Mouse (Mus musculus) forebrain, embryonic 11.5 days (tissue): ENCODE measurements around the gene Urah. TPM values are rescaled to one million over a fixed set of nuclear protein-coding genes. Genes with fewer than 3 reads are reported as not detected.

Source experiments
- ATAC-seq: fragments of 200-750 bp; cut with Nextera tagmentation; replicated peaks from 2 replicates; pipeline ENCODE4 v1.8.0; 2017; ENCODE audit warnings: moderate TSS enrichment; ENCODE audit not compliant: low FRiP score
- DNase-seq: peaks from one replicate; pipeline ENCODE4 v3.0.0-alpha.2; 2017; ENCODE audit warnings: low spot score
- H3K27ac ChIP-seq: fragments of 300-500 bp; sonication (generic); 2 replicates; pipeline ENCODE4 v1.5.1; 2014; ENCODE audit warnings: low read depth, low read length
- H3K27me3 ChIP-seq: fragments of 300-500 bp; sonication (generic); 2 replicates; pipeline ENCODE4 v1.6.1; 2014; ENCODE audit warnings: mild to moderate bottlenecking, low read length, mixed read lengths; ENCODE audit not compliant: control insufficient read depth, insufficient read depth
- H3K36me3 ChIP-seq: fragments of 300-500 bp; sonication (generic); 2 replicates; pipeline ENCODE4 v1.6.1; 2014; ENCODE audit warnings: mild to moderate bottlenecking, low read length, moderate library complexity, mixed read lengths; ENCODE audit not compliant: control insufficient read depth, insufficient read depth
- H3K4me1 ChIP-seq: fragments of 300-500 bp; sonication (generic); replicated peaks from 2 replicates; pipeline ENCODE4 v1.6.1; 2014; ENCODE audit warnings: low read length, mixed read lengths; ENCODE audit not compliant: control insufficient read depth, insufficient read depth
- H3K4me2 ChIP-seq: fragments of 300-500 bp; sonication (generic); 2 replicates; pipeline ENCODE4 v1.6.1; 2014; ENCODE audit warnings: low read depth, mild to moderate bottlenecking, low read length, moderate library complexity, mixed read lengths; ENCODE audit not compliant: severe bottlenecking
- H3K4me3 ChIP-seq: fragments of 300-500 bp; sonication (generic); 2 replicates; pipeline ENCODE4 v1.5.1; 2014; ENCODE audit warnings: low read depth, low read length
- H3K9ac ChIP-seq: fragments of 300-500 bp; sonication (generic); 2 replicates; pipeline ENCODE4 v1.6.1; 2014; ENCODE audit warnings: low read length
- H3K9me3 ChIP-seq: fragments of 300-500 bp; sonication (generic); 2 replicates; pipeline ENCODE4 v1.6.1; 2016; ENCODE audit warnings: low read length, mixed read lengths; ENCODE audit not compliant: control insufficient read depth
- WGBS: fragments of 180-500 bp; shearing (Covaris S2); extraction: QIAGEN DNeasy Blood & Tissue Kit; methylation state at CpG from one replicate; pipeline ENCODE4 v1.1.7; 2014; 5-methylcytosine and 5-hydroxymethylcytosine counted together
- polyA plus RNA-seq: library from polyadenylated mRNA; unstranded; fragments of >200 nt; fragmentation: Nextera tagmentation; extraction: Ambion mirVana; gene quantifications from 2 replicates; pipeline ENCODE4 v1.2.1, GENCODE M21; 2014

Urah gene
- polyA plus RNA-seq, 1 experiment from 2014 or later: 0.48 TPM

DNA sequence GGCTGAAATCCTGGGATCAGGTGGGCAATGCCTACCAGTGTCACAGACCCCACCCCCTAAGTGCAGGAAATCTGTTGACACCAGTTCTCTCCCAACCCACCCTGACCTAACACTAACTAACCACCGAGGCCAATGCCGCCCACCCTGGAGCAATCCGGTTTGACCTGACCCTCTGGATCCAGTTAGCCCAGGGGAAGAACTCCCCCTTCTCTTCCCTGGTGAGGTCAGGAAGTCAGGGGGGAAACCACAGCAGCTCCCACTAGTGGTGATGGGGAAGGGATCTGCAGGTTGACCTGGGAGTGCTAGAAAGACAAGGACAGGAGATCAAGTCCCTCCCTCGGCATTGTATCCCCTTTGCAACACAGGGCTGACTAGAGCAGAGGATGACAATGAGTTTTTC, 10.9 kb downstream of the Urah start:
- DNase-seq: peak; percentile 48
- no peak for ATAC-seq

DNA sequence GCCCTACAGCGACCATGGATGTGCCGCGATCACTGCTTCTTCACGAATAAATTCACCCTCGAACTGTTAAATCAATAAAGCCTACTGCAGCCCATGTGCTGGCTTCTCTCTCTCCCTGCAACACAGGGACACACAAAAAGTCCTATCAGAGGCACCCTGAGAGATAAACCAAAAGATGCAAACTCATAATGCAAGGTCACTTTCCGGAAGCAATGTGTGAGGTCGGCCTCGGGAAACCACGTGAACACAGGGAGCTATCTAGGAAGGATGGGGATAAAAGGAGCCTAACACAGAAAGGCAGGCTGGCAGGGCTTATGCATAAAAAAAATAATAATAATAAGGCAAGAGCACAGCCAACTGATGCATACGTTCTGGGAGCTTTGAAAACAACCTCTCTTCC, 11.9 kb downstream of the Urah start:
- H3K27ac ChIP-seq: no peak overlapping the region
- no peaks in the 10 kb centered on the region for H3K27me3 ChIP-seq
- no peak for DNase-seq
- H3K9ac ChIP-seq: no peak overlapping the region
- WGBS: 86% methylated on average over 10 of the region's 10 CpGs
- no peak for ATAC-seq
- H3K9me3 ChIP-seq: no peaks in the 10 kb centered on the region
- no peak overlapping the region for H3K4me2 ChIP-seq
- no peak overlapping the region for H3K4me3 ChIP-seq
- no peaks in the 10 kb centered on the region for H3K36me3 ChIP-seq
- H3K4me1 ChIP-seq: no peaks in the 10 kb centered on the region

More for the DNA sequence above, 10.9 kb downstream of the Urah start:
- H3K27ac ChIP-seq: no peak overlapping the region
- H3K4me2 ChIP-seq: no peak overlapping the region
- H3K36me3 ChIP-seq: no peaks in the 10 kb centered on the region
- H3K4me1 ChIP-seq: no peaks in the 10 kb centered on the region
- H3K4me3 ChIP-seq: no peak overlapping the region
- no peak overlapping the region for H3K9ac ChIP-seq
- 0 out of 2 replicates have a peak, but pooled peaks cover 2% of the 10 kb centered on the region for H3K27me3 ChIP-seq
- no peaks in the 10 kb centered on the region for H3K9me3 ChIP-seq
- WGBS: 72% methylated on average over 4 of the region's 4 CpGs

- no peak within 1 kb of the TSS for H3K9ac ChIP-seq
- ATAC-seq: no peak
- H3K4me2 ChIP-seq: no peak within 1 kb of the TSS
- H3K27ac ChIP-seq: no peak within 1 kb of the TSS
- 72% methylated on average over 11 of the region's 11 CpGs for WGBS
- DNase-seq: peak; percentile 48
- no peaks in the 10 kb centered on the region for H3K9me3 ChIP-seq
- no peaks in the 10 kb centered on the region for H3K4me1 ChIP-seq
- no peaks in the 10 kb centered on the region for H3K27me3 ChIP-seq
- H3K36me3 ChIP-seq: no peaks in the 10 kb centered on the region
- no peak within 1 kb of the TSS for H3K4me3 ChIP-seq
These were observed 13.2 kb downstream of the Urah start, which contains the start of gene Odf3 for GRCm38 (mm10) chr7:140847755-140848580. Gene Odf3 (plus strand): TSS chr7:140847805.

- Histone ChIP-seq H3K36me3 (peaks cover 5% of the 10 kb centered on the region; the same call in 1 of the 2 replicates), H3K9me3 (no peaks in the 10 kb centered on the region)
These were observed 13.8 kb downstream of the Urah start for GRCm38 (mm10) chr7:140848591-140848990.

GRCm38 (mm10) chr7:140851916-140852315, 17.1 kb downstream of the Urah start:
- Histone ChIP-seq H3K4me2 (no peak overlapping the region), H3K27ac (no peak overlapping the region), H3K9me3 (no peaks in the 10 kb centered on the region), H3K4me3 (no peak overlapping the region), H3K4me1 (peaks cover 7% of the 10 kb centered on the region; the same call in 1 of the 2 replicates), H3K9ac (no peak overlapping the region), H3K36me3 (peaks cover 5% of the 10 kb centered on the region; the same call in 1 of the 2 replicates), H3K27me3 (no peaks in the 10 kb centered on the region)
- 95% methylated on average over 4 of the region's 4 CpGs for WGBS
- DNase-seq (no peak), ATAC-seq (no peak)

More at GRCm38 (mm10) chr7:140848591-140848990, 13.8 kb downstream of the Urah start:
- Histone ChIP-seq H3K4me2 (no peak overlapping the region), H3K4me3 (no peak overlapping the region), H3K27ac (no peak overlapping the region), H3K4me1 (no peaks in the 10 kb centered on the region), H3K27me3 (no peaks in the 10 kb centered on the region), H3K9ac (no peak overlapping the region)
- 93% methylated on average over 10 of the region's 10 CpGs for WGBS
- DNase-seq (no peak), ATAC-seq (no peak)

DNA sequence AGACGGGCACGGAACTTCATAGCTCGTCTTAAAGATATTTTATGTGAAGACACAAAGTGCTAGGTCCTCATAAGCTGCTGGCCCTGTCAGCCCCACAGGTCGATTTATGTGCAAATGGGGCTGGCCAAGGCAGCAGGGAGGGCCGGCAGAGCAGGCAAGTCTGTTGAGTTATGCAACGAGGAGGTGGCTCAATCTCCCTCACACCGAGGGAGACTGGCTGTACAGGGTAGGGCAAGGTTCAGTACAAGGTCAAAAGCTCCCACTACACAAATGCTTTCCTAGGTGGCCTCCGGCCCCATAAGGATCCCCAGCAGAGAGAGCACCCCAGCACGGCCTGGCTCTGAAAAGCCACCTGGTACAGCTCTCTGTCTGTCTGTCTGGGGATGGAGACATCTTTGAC, 18.6 kb downstream of the Urah start:
- peaks cover 13% of the 10 kb centered on the region for H3K4me1 ChIP-seq
- 91% methylated on average over 9 of the region's 9 CpGs for WGBS
- DNase-seq (no peak), ATAC-seq (no peak)
- H3K4me2 ChIP-seq: no peak overlapping the region
- H3K9me3 ChIP-seq: no peaks in the 10 kb centered on the region
- no peak overlapping the region for H3K27ac ChIP-seq
- H3K36me3 ChIP-seq: peaks cover 5% of the 10 kb centered on the region; the same call in 1 of the 2 replicates
- no peak overlapping the region for H3K4me3 ChIP-seq
- no peaks in the 10 kb centered on the region for H3K27me3 ChIP-seq
- H3K9ac ChIP-seq: no peak overlapping the region

- Histone ChIP-seq H3K36me3 (peaks cover 5% of the 10 kb centered on the region), H3K9me3 (no peaks in the 10 kb centered on the region), H3K4me1 (peaks cover 15% of the 10 kb centered on the region), H3K4me3 (no peak overlapping the region), H3K27ac (no peak overlapping the region), H3K4me2 (no peak overlapping the region), H3K9ac (no peak overlapping the region), H3K27me3 (no peaks in the 10 kb centered on the region)
- ATAC-seq (no peak), DNase-seq (peak; percentile 44)
- WGBS: 95% methylated on average over 18 of the region's 18 CpGs
These were observed 19.7 kb downstream of the Urah start for GRCm38 (mm10) chr7:140854483-140854882.

- Histone ChIP-seq H3K36me3 (peaks cover 5% of the 10 kb centered on the region), H3K27ac (no peak overlapping the region), H3K4me2 (peak overlapping the region; percentile 98), H3K4me3 (peak overlapping the region; percentile 79), H3K4me1 (peaks cover 15% of the 10 kb centered on the region), H3K9ac (peak overlapping the region; percentile 87; the same call in 1 of the 2 replicates), H3K9me3 (no peaks in the 10 kb centered on the region), H3K27me3 (no peaks in the 10 kb centered on the region)
- WGBS: 80% methylated on average over 9 of the region's 9 CpGs
- DNase-seq (no peak), ATAC-seq (no peak)
These were observed 20.4 kb downstream of the Urah start for GRCm38 (mm10) chr7:140855181-140855580.
